Mouse (Mus musculus) cortical plate, adult 2 months (tissue): Measurements from ENCODE around the gene Vps52. TPM values are rescaled to one million over a fixed set of nuclear protein-coding genes. Genes with fewer than 3 reads are reported as not detected.
A peak's percentile ranks its signal among the peaks of the same experiment; 100 is the strongest.

ENCODE experiments used
- H3K27ac ChIP-seq: fragments of 200-500 bp; 2 replicates; pipeline ENCODE4 v1.5.1; 2012; ENCODE audit warnings: low read length, control low read depth, inconsistent platforms; ENCODE audit not compliant: insufficient read depth
- H3K4me1 ChIP-seq: fragments of 200-500 bp; 2 replicates; pipeline ENCODE4 v1.6.1; 2011; ENCODE audit warnings: low read length; ENCODE audit not compliant: control insufficient read depth, insufficient read depth
- H3K4me3 ChIP-seq: fragments of 200-500 bp; 2 replicates; pipeline ENCODE4 v1.5.1; 2011; ENCODE audit warnings: mild to moderate bottlenecking, low read length, control low read depth; ENCODE audit not compliant: insufficient read depth
- CTCF ChIP-seq: fragments of 200-500 bp; IDR thresholded peaks from 2 replicates; pipeline ENCODE4 v1.5.1; 2011; ENCODE audit warnings: mild to moderate bottlenecking, control low read depth, low read length; ENCODE audit not compliant: insufficient read depth; ENCODE audit errors: extremely low read depth
- POLR2A ChIP-seq: fragments of 200-500 bp; IDR thresholded peaks from 2 replicates; pipeline ENCODE4 v1.6.1; 2011; ENCODE audit warnings: mild to moderate bottlenecking, low read length, control low read depth; ENCODE audit not compliant: insufficient read depth; ENCODE audit errors: extremely low read depth
- polyA plus RNA-seq: library from polyadenylated mRNA; depleted of rRNA; stranded (reverse); fragments of >200 nt; gene quantifications from 2 replicates; pipeline ENCODE4 v1.2.3, GENCODE M21; 2012

The Vps52 gene
- polyA plus RNA-seq, 1 experiment = 79.3 TPM

- TF ChIP-seq POLR2A = no peak
- TF ChIP-seq CTCF = no peak
- H3K27ac ChIP-seq = no peak overlapping the region
- H3K4me1 ChIP-seq = peaks cover 1% of the 10 kb centered on the region; the same call in 1 of the 2 replicates
These were observed 41.7 kb upstream of the Vps52 start for GRCm38 (mm10) chr17:33913905-33914304.

GRCm38 (mm10) chr17:33914969-33915391, 40.6 kb upstream of the Vps52 start:
- TF ChIP-seq CTCF (no peak), POLR2A (no peak)
- no peak overlapping the region for H3K27ac ChIP-seq
- no peak overlapping the region for H3K4me3 ChIP-seq
- H3K4me1 ChIP-seq = peaks cover 1% of the 10 kb centered on the region; the same call in 1 of the 2 replicates

More at GRCm38 (mm10) chr17:33913905-33914304, 41.7 kb upstream of the Vps52 start:
- H3K4me3 ChIP-seq = no peak overlapping the region

- Histone ChIP-seq H3K4me3 (peak within 1 kb of the TSS; percentile 7), H3K27ac (no peak within 1 kb of the TSS), H3K4me1 (no peaks in the 10 kb centered on the region)
- TF ChIP-seq POLR2A (peak; percentile 42; the same call in 1 of the 2 replicates), CTCF (no peak)
These were observed 39.9 kb upstream of the Vps52 start, which contains the start of the genes Tapbp and Zbtb22 for GRCm38 (mm10) chr17:33915671-33916250. Gene Tapbp (plus strand): TSS chr17:33915899. Gene Zbtb22 (plus strand): TSS chr17:33915904.

- Histone ChIP-seq H3K4me1 (no peaks in the 10 kb centered on the region), H3K4me3 (peak overlapping the region; percentile 7), H3K27ac (no peak overlapping the region)
- TF ChIP-seq CTCF = no peak
- TF ChIP-seq POLR2A = no peak
These were observed 39.3 kb upstream of the Vps52 start for GRCm38 (mm10) chr17:33916294-33916693.

- Histone ChIP-seq H3K4me3 (peak overlapping the region; percentile 7; the same call in 1 of the 2 replicates), H3K27ac (no peak overlapping the region), H3K4me1 (no peaks in the 10 kb centered on the region)
- TF ChIP-seq POLR2A = no peak
- TF ChIP-seq CTCF = no peak
These were observed 38.6 kb upstream of the Vps52 start for GRCm38 (mm10) chr17:33916847-33917655.

DNA sequence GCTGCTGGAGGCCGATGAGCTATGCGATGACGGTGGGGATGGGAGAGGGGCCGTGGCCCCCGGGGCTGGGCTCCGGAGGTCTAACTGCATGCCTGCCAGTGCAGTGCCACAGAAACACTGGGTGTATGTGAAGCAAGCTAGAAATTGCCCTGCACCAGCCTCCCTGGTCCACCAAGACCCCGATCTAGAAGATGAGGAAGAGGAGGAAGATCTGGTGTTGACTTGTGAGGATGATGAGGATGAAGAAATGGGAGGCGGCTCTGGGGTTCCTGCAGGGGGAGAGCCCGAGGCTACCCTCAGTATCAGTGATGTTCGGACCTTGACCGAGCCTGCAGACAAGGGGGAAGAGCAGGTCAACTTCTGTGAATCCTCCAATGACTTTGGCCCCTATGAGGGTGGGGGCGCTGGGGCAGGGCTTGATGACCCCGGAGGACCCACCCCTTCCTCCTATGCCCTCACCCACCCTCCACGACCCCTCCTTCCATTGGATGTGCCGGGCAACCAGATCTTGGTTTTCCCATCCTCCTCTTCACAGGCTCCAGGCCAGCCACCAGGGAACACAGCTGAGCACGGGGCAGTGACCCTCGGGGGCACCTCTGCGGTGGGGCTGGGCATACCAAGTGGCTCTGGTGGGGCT, 37.8 kb upstream of the Vps52 start:
- H3K27ac ChIP-seq = no peak overlapping the region
- no peaks in the 10 kb centered on the region for H3K4me1 ChIP-seq
- no peak overlapping the region for H3K4me3 ChIP-seq
- no peak for TF ChIP-seq POLR2A
- TF ChIP-seq CTCF = no peak

GRCm38 (mm10) chr17:33918293-33919203, 37.1 kb upstream of the Vps52 start:
- TF ChIP-seq CTCF = no peak
- TF ChIP-seq POLR2A = no peak
- Histone ChIP-seq H3K27ac (no peak overlapping the region), H3K4me1 (no peaks in the 10 kb centered on the region), H3K4me3 (peak overlapping the region; percentile 69)

- no peak overlapping the region for H3K27ac ChIP-seq
- 0 out of 2 replicates have a peak, but pooled peaks have one; percentile 8 for TF ChIP-seq POLR2A
- no peak for TF ChIP-seq CTCF
- H3K4me3 ChIP-seq = peak overlapping the region; percentile 69
- no peaks in the 10 kb centered on the region for H3K4me1 ChIP-seq
These were observed 36.0 kb upstream of the Vps52 start for GRCm38 (mm10) chr17:33919351-33920281.
